Mouse (Mus musculus) intestine, embryonic 15.5 days (tissue): ENCODE measurements around the gene Anxa6. TPM values are rescaled to one million over a fixed set of nuclear protein-coding genes. Genes with fewer than 3 reads are reported as not detected.
A peak's percentile ranks its signal among the peaks of the same experiment; 100 is the strongest.
"Not testable (repeated sequence)": the region's sequence is repeated elsewhere in the genome, so short reads cannot be mapped to it uniquely, and the experiment has no call there.

ENCODE experiments used
- ATAC-seq: fragments of 200-750 bp; cut with Nextera tagmentation; 2 replicates; pipeline ENCODE4 v1.8.0; 2017; ENCODE audit warnings: moderate TSS enrichment, moderate library complexity
- H3K27ac ChIP-seq: fragments of 300-500 bp; sonication (generic); 2 replicates; pipeline ENCODE4 v1.5.1; 2015; ENCODE audit warnings: mild to moderate bottlenecking, inconsistent platforms
- H3K27me3 ChIP-seq: fragments of 300-500 bp; sonication (generic); replicated peaks from 2 replicates; pipeline ENCODE4 v1.6.1; 2015; ENCODE audit warnings: inconsistent platforms
- H3K36me3 ChIP-seq: fragments of 300-500 bp; sonication (generic); 2 replicates; pipeline ENCODE4 v1.6.1; 2015; ENCODE audit warnings: inconsistent platforms
- H3K4me1 ChIP-seq: fragments of 300-500 bp; sonication (generic); replicated peaks from 2 replicates; pipeline ENCODE4 v1.6.1; 2015; ENCODE audit warnings: inconsistent platforms
- H3K4me2 ChIP-seq: fragments of 300-500 bp; sonication (generic); replicated peaks from 2 replicates; pipeline ENCODE4 v1.6.1; 2015; ENCODE audit warnings: mild to moderate bottlenecking, inconsistent platforms
- H3K4me3 ChIP-seq: fragments of 300-500 bp; sonication (generic); replicated peaks from 2 replicates; pipeline ENCODE4 v1.5.1; 2015; ENCODE audit warnings: inconsistent platforms
- H3K9ac ChIP-seq: fragments of 300-500 bp; sonication (generic); 2 replicates; pipeline ENCODE4 v1.6.1; 2015; ENCODE audit warnings: inconsistent platforms
- H3K9me3 ChIP-seq: fragments of 300-500 bp; sonication (generic); 2 replicates; pipeline ENCODE4 v1.6.1; 2016; ENCODE audit warnings: inconsistent platforms
- WGBS: fragments of 180-500 bp; shearing (Covaris S2); methylation state at CpG from one replicate; pipeline ENCODE4 v1.1.7; 2015; 5-methylcytosine and 5-hydroxymethylcytosine counted together
- polyA plus RNA-seq: library from polyadenylated mRNA; unstranded; fragments of >200 nt; fragmentation: Nextera tagmentation; extraction: Ambion mirVana; gene quantifications from 2 replicates; pipeline ENCODE4 v1.2.1, GENCODE M21; 2015

Gene Anxa6
- polyA plus RNA-seq, 1 experiment from 2014 or later = 262 TPM

DNA sequence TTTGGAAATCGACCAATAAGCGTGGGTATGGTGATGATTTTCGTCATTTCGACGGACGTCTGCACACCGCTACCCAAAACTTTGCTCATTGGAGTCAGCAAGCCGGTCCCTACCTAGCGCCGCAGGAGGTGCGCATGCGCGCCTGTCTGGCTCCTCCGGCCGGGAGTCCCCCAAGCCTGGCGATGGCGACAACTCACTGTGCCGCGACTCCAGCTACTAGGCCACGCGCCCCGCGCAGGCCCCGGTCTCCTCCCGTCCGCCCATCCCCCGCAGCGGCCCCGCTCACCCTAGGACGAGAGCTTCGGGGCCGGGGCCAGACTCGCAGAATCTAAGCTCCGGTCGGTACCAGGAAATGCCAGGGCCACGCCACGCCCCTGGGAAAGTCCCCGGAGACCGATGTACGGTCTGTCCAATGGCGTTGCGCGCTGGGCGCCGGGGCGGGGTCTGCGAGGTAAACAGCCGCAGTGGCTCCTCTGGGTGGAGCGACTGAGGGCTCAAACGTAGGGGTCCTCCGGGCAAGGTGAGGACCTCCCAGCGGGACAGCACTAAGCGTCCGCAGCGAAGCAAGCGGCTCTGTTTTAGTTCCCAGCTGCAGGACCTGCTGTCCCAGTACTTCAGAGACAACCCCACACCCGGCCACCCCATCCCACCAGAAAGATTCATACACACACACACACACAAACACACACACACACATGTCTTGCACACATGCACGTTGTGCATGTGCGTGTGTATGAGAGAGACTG is 77.3 kb downstream of the Anxa6 start:
- WGBS = 1% methylated on average over 59 of the region's 59 CpGs
- H3K4me2 ChIP-seq = peak overlapping the region; percentile 79
- peak overlapping the region; percentile 81 for H3K4me3 ChIP-seq
- peak; percentile 97 for ATAC-seq
- H3K9ac ChIP-seq = peak overlapping the region; percentile 83
- no peaks in the 10 kb centered on the region for H3K9me3 ChIP-seq
- H3K27me3 ChIP-seq = no peaks in the 10 kb centered on the region
- H3K4me1 ChIP-seq = peaks cover 5% of the 10 kb centered on the region; the same call in 1 of the 2 replicates
- H3K27ac ChIP-seq = peak overlapping the region; percentile 90
- no peaks in the 10 kb centered on the region for H3K36me3 ChIP-seq

DNA sequence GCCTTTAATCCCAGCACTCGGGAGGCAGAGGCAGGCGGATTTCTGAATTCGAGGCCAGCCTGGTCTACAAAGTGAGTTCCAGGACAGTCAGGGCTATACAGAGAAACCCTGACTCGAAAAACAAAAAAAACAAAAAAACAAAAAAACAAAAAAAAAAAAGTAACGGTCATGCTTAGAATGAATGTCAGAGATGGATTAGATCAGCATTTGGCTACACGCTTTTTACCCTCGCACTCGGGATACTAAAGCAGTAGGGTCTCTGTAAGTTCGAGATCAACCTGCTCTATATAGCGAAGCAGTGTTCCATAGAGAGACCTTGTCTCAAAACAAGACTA is 77.9 kb downstream of the Anxa6 start:
- not testable (repeated sequence) for H3K27me3 ChIP-seq, H3K4me1 ChIP-seq, ATAC-seq, H3K9me3 ChIP-seq, H3K36me3 ChIP-seq
- H3K4me3 ChIP-seq = peak overlapping the region; percentile 81
- H3K27ac ChIP-seq = peak overlapping the region; percentile 90
- 33% methylated on average over 10 of the region's 10 CpGs for WGBS
- peak overlapping the region; percentile 79 for H3K4me2 ChIP-seq
- H3K9ac ChIP-seq = peak overlapping the region; percentile 83

DNA sequence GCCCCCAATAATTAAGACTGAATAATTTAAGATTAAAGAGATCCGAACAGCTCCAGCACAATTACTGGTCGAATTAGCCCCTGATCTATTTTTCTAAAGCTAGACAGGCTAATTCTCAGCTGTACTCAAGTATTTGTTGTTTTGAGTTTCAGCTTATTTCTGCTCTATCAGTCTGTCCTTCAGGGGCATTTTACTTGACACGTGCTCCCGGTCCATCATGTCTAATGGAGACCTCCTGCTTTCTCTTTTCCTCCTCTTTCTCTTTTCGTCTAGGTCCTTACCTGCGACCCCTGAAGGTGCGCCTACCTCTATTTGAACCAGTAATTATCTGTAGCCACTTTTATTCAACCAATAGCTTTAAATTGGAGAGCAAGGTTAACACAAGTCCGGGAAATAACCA is 78.5 kb downstream of the Anxa6 start:
- Histone ChIP-seq H3K4me3 (no peak overlapping the region), H3K4me1 (peaks cover 5% of the 10 kb centered on the region; the same call in 1 of the 2 replicates), H3K27me3 (no peaks in the 10 kb centered on the region), H3K4me2 (peak overlapping the region; percentile 79; the same call in 1 of the 2 replicates), H3K9ac (no peak overlapping the region), H3K9me3 (no peaks in the 10 kb centered on the region), H3K27ac (no peak overlapping the region), H3K36me3 (no peaks in the 10 kb centered on the region)
- no peak for ATAC-seq
- 82% methylated on average over 8 of the region's 8 CpGs for WGBS

DNA sequence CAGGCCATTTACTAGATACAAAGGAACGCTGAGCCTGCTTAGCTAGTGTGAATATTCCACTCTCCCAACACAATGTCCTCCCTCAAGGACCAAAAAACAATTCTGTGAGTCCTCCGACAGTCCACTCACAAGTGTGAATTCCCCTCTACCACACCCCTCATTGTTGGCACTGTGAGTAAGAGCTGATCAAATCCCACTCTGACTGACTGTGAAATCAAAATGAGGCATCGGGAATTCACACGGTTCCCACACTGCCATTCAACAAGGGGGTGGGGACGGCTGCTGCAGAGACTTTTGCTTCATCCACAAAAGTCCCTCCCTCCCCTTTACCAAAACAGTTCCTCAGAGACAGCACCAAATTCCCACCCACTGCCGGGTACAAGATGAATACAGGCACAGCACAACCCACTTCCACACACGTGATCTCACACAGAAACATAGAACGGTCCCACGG is 79.2 kb downstream of the Anxa6 start:
- Histone ChIP-seq H3K4me3 (no peak overlapping the region), H3K4me2 (no peak overlapping the region), H3K9me3 (no peaks in the 10 kb centered on the region), H3K36me3 (no peaks in the 10 kb centered on the region), H3K27me3 (no peaks in the 10 kb centered on the region), H3K27ac (no peak overlapping the region), H3K4me1 (peaks cover 5% of the 10 kb centered on the region; the same call in 1 of the 2 replicates), H3K9ac (no peak overlapping the region)
- no peak for ATAC-seq
- WGBS = 46% methylated on average over 9 of the region's 9 CpGs

DNA sequence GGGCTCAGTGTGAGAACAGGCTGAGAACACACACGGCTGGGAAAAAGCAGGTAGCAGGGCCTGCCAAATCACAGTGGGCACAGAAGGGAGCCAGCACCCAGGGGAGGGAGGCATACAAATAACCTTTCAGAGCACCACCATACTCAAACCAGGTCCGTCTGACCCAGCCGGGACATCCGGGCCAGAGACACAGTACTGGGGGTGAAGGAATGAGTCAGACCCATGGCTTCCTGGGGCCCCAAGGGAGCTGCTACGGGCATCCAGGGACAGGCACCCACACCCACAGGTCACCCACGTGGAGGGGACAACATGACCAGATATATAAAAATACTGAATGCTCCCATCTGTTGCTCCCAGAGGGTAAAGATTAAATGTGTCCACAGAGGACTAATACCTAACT is 80.6 kb downstream of the Anxa6 start:
- H3K27ac ChIP-seq = no peak overlapping the region
- ATAC-seq = no peak
- 64% methylated on average over 6 of the region's 6 CpGs for WGBS

DNA sequence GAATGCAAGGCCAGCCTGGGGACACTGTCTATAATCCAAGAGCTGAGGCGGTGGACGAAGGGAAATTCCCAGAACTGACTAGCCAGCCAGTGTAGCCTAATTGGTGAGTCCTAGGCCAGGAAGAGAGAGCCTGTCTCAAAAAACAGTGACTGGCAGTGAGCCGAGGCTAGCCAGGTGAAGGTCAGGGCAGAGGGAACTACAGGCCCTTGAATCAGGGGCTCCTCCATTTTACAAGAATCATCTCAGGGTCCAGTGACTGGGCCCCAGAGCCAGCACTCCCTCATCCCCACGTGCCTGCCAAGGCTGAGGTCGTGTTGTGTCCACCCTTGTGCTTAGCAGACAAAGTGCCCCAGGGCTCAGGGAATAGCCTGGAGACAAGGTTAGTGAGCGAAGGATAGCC is 82.6 kb downstream of the Anxa6 start:
- H3K36me3 ChIP-seq = no peaks in the 10 kb centered on the region
- no peak overlapping the region for H3K4me2 ChIP-seq
- H3K4me1 ChIP-seq = 0 out of 2 replicates have a peak, but pooled peaks cover 5% of the 10 kb centered on the region
- no peak overlapping the region for H3K4me3 ChIP-seq
- no peak overlapping the region for H3K27ac ChIP-seq
- H3K9ac ChIP-seq = no peak overlapping the region
- no peaks in the 10 kb centered on the region for H3K9me3 ChIP-seq
- no peak for ATAC-seq
- H3K27me3 ChIP-seq = no peaks in the 10 kb centered on the region
- 81% methylated on average over 6 of the region's 6 CpGs for WGBS

More for the DNA sequence above, 80.6 kb downstream of the Anxa6 start:
- no peaks in the 10 kb centered on the region for H3K9me3 ChIP-seq
- no peaks in the 10 kb centered on the region for H3K27me3 ChIP-seq
- H3K4me3 ChIP-seq = no peak overlapping the region
- no peak overlapping the region for H3K4me2 ChIP-seq
- no peaks in the 10 kb centered on the region for H3K36me3 ChIP-seq
- H3K9ac ChIP-seq = no peak overlapping the region
- peaks cover 5% of the 10 kb centered on the region; the same call in 1 of the 2 replicates for H3K4me1 ChIP-seq

DNA sequence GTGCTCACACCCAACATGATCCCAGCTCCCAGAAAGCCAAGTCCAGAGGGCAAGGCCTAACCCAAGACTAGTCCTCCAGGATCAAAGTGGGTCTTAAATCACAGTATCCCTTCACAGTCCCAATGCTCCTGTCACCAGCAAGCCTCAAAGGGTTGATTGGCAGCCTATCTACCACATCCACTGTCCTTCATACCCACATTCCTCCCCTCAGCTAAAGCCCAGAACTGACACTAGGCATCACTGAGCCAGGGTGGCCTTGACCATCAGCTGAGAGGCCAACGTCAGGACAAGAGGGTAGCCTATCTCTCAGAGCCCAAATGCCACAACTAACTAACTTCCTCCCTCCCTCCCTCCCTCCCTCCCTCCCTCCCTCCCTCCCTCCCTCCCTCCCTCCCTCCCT is 83.5 kb downstream of the Anxa6 start:
- WGBS = 63% methylated on average over 1 of the region's 1 CpGs
- ATAC-seq = no peak

DNA sequence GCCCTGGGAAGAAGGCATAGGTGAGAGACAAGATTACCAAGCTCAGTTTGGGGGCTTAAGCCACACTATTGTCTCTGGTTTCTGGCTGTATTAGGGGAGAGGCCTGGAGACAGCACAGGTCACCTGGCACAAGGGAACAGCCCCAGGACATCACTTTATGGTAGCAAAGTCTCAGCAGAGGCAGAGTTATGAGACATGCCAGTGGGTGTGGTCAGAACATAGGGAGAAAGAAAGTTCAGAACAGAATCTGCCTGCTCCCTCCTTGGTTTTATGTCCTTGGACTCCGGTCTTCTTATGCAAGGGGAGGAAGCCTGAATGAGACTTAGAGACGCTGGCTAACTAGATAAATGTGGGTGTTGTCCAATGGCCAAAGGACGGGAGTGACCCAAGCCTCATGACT is 88.5 kb downstream of the Anxa6 start:
- H3K27me3 ChIP-seq = no peaks in the 10 kb centered on the region
- H3K9ac ChIP-seq = no peak overlapping the region
- H3K27ac ChIP-seq = peak overlapping the region; percentile 52
- peaks cover 3% of the 10 kb centered on the region for H3K4me1 ChIP-seq
- no peaks in the 10 kb centered on the region for H3K36me3 ChIP-seq
- no peak overlapping the region for H3K4me3 ChIP-seq
- peak; percentile 87 for ATAC-seq
- 61% methylated on average over 3 of the region's 3 CpGs for WGBS
- H3K4me2 ChIP-seq = no peak overlapping the region
- H3K9me3 ChIP-seq = no peaks in the 10 kb centered on the region

More for the DNA sequence above, 83.5 kb downstream of the Anxa6 start:
- Histone ChIP-seq H3K4me3 (no peak overlapping the region), H3K27me3 (no peaks in the 10 kb centered on the region), H3K9ac (no peak overlapping the region), H3K4me2 (no peak overlapping the region), H3K9me3 (no peaks in the 10 kb centered on the region), H3K36me3 (no peaks in the 10 kb centered on the region), H3K4me1 (peaks cover 5% of the 10 kb centered on the region; the same call in 1 of the 2 replicates), H3K27ac (no peak overlapping the region)

DNA sequence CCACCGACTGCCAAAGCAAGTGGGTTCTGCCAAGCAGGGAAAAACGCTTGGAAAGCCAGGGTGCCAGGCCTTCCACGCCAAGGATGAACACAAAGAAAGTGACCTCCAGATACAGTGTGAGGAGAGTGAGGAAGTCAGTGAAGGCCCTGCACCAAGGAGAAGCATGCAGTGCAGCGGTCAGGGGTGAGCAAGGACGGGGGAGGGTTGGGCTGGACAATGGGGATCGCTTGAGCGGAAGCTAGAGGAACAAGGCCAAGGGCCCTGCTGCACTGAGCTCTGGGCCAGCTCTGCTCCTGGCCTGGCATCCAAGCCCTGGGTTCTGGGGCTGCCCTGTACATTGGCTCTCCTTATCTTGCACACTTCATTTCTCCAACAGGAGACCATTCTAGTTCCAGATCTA is 93.2 kb downstream of the Anxa6 start:
- Histone ChIP-seq H3K4me2 (no peak overlapping the region), H3K27me3 (no peaks in the 10 kb centered on the region), H3K4me3 (no peak overlapping the region), H3K36me3 (0 out of 2 replicates have a peak, but pooled peaks cover 6% of the 10 kb centered on the region), H3K4me1 (peaks cover 15% of the 10 kb centered on the region), H3K9me3 (no peaks in the 10 kb centered on the region), H3K9ac (no peak overlapping the region), H3K27ac (no peak overlapping the region)
- WGBS = 82% methylated on average over 7 of the region's 7 CpGs
- ATAC-seq = no peak

DNA sequence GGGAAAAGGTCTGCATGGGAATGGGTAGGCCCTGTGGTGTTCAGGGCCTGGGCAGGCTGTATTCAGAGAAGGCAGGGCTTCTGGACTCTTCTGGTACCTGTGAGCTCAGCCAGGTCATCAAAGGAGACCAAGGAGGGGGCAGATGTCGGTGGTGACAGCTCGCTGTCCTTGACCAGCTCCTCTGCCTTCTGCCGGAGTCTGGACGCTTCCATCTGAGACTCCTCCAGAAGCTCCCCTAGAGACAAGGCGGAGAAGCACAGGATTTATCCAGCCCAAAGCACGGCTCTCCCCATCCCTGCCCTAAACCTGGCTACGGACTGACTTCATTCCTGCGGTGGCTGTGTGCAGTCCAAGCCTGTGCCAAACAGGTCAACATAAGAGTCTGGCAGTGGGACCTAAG is 93.7 kb downstream of the Anxa6 start:
- H3K4me2 ChIP-seq = no peak overlapping the region
- no peaks in the 10 kb centered on the region for H3K9me3 ChIP-seq
- no peak for ATAC-seq
- 85% methylated on average over 8 of the region's 8 CpGs for WGBS
- H3K27me3 ChIP-seq = no peaks in the 10 kb centered on the region
- peaks cover 17% of the 10 kb centered on the region for H3K4me1 ChIP-seq
- 0 out of 2 replicates have a peak overlapping the region, but pooled peaks have one; percentile 13 for H3K27ac ChIP-seq
- 0 out of 2 replicates have a peak, but pooled peaks cover 6% of the 10 kb centered on the region for H3K36me3 ChIP-seq
- no peak overlapping the region for H3K9ac ChIP-seq
- no peak overlapping the region for H3K4me3 ChIP-seq

DNA sequence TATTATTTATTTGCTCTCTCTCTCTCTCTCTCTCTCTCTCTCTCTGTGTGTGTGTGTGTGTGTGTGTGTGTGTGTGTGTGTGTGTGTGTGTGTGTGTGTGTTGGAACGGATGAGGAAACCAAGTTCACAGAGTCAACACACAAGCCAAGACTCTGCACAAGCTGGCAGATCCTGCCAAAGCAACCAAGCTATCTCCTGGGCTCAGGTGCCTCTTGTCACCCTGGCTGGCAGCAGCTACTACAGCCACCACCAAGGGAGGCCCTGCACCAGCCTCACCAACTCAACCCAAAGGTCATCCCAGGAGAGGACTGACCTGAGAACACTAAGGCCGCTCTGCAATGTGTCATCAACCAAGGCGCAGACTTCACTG is 96.5 kb downstream of the Anxa6 start:
- Histone ChIP-seq H3K4me3 (no peak overlapping the region), H3K4me2 (no peak overlapping the region), H3K9ac (no peak overlapping the region), H3K36me3 (peaks cover 14% of the 10 kb centered on the region), H3K27me3 (no peaks in the 10 kb centered on the region), H3K9me3 (no peaks in the 10 kb centered on the region), H3K4me1 (peaks cover 14% of the 10 kb centered on the region), H3K27ac (peak overlapping the region; percentile 66; the same call in 1 of the 2 replicates)
- ATAC-seq = peak; percentile 29
- 68% methylated on average over 3 of the region's 3 CpGs for whole genome bisulfite sequencing

DNA sequence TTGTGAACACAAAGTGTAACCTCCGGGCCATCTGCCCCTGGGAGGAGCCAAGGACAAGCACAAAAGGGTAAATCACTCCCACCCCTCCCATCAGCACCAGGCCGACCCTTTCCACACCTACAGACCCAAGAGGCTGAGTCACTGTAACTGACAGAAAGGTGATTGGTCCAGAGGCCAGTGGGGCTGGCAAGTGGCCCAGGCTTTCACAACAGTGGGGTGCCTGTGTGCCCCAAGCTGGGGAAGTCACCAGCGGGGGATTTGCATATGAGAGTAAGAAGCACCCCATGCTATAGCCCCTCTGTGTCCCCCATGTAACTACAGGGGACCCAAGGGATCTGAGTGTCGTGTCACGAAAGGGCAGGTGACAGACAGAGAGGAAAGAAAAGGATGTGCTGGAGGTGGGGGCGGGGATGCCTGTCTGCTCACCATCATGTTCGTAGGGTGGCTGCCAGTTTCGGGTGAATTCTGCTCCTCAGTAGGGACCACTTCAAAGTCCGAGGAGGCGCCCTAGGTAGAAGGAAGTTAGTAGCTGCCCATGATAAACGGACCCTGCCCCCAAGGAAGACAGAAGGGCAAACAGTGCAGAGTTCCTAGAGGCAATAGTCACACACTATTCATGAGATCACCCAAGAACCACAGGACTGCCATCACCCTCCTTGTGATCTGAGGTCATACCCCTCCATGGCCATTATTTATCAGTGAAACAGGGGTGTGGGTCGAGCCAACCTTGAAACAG is 97.0 kb downstream of the Anxa6 start:
- Histone ChIP-seq H3K4me3 (no peak overlapping the region), H3K27ac (peak overlapping the region; percentile 77), H3K4me1 (peaks cover 14% of the 10 kb centered on the region), H3K27me3 (no peaks in the 10 kb centered on the region), H3K4me2 (no peak overlapping the region; the same call in 1 of the 2 replicates), H3K36me3 (peaks cover 14% of the 10 kb centered on the region), H3K9me3 (no peaks in the 10 kb centered on the region), H3K9ac (no peak overlapping the region)
- peak; percentile 87 for ATAC-seq
- WGBS = 30% methylated on average over 12 of the region's 12 CpGs
